Mouse (Mus musculus) testis, adult 2 months (tissue): ENCODE data around the gene Ecm1.

Source experiments
- CTCF ChIP-seq: fragments of 200-500 bp; IDR thresholded peaks from 2 replicates; pipeline ENCODE4 v1.5.1; 2012; ENCODE audit warnings: low read depth, mild to moderate bottlenecking, inconsistent platforms, low read length, moderate library complexity; ENCODE audit not compliant: control insufficient read depth, insufficient read depth, insufficient replicate concordance
- POLR2A ChIP-seq: fragments of 200-500 bp; IDR thresholded peaks from 2 replicates; pipeline ENCODE4 v1.6.1; 2012; ENCODE audit warnings: low read depth, mild to moderate bottlenecking, inconsistent platforms, low read length, moderate library complexity; ENCODE audit not compliant: control insufficient read depth

- no peak for TF ChIP-seq POLR2A
- no peak for TF ChIP-seq CTCF
These were observed 36.1 kb downstream of the Ecm1 start for GRCm38 (mm10) chr3:95703276-95703675.
